Mouse (Mus musculus): ENCODE measurements around the gene Tpp2.
"Not testable (repeated sequence)": the region's sequence is repeated elsewhere in the genome, so short reads cannot be mapped to it uniquely, and the experiment has no call there.

Tpp2 gene

DNA sequence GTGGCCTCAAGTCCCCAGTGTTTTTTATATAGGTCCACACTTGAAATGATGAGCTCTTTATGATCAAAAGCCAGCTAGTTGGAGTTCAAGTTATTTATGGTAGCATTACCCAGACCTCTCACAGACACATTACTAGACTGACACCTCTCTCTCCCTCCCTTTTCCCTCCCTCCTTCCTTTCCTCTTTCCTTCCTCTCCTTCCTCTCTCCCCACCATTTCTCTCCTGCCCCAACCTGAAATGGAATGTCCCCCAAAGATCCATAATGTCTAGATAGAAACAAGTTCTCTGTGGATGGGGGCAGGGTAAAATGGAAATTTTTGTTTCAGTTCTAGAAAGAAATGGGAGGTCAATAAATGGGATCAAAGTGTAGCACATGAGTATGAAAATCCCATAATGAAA is 86.5 kb downstream of the Tpp2 start, which contains the start of gene Mettl21c:
Gene Mettl21c, minus strand, starts transcription at position 101 of the 400 bp plus-strand sequence.
- DNase-seq (ENCODE audit: low spot score): no peak

DNA sequence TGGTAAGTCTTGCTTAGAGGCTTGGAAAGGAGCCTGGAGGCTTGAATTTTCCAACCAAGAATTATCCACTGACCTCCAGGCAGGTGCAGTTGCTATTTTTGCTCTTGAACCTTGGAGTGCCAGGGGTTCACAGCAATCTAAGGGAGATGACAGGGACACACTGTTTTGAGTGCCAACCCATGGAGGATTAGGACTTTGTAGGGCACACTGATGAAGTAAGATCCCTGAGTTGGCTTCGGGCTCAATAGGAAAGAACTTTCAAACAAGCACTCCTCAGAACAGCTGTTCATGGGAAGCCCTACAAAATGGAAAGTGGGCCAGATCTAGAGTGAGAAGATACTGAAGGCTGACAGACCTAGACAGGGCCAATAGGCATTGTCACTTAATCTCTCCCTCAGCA is 89.2 kb downstream of the Tpp2 start:
- no peak for DNase-seq (ENCODE audit: low spot score)

DNA sequence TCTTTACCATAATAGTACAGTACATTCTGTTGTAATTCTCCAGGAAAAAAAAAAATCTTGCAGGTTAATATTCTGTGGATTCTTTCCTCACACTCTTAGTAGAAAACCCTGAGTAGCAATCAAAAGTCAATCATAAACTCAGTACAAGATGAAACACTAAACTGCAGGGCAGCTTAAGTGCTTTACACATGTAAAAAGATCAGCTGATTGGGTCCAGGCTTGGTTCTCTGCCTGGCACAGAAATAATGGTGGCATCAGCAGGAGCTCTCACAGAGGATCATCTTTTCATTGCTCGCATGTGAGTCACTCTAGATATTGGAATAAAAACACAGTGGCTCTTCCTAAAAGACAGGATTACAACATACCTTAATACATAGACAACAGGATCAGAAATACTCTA is 94.2 kb downstream of the Tpp2 start:
- no peak for DNase-seq (ENCODE audit: low spot score)

DNA sequence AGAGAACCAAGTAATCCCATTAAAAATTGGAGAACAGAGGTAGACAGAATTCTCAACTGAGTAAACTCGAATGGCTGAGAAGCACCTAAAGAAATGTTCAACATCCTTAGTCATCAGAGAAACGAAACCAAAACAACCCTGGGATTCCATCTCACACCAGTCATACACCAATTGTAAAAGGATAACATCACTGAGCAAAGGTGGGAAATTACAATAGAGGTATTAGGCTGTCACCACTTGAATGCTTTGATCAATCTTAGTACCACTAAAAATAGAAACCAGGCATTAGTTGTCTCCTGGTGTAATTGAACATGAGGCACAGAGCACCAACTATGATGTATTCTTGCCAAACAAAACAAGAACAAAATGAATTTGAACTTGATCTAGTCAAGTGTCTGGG is 98.8 kb downstream of the Tpp2 start:
- DNase-seq (ENCODE audit: low spot score): no peak

DNA sequence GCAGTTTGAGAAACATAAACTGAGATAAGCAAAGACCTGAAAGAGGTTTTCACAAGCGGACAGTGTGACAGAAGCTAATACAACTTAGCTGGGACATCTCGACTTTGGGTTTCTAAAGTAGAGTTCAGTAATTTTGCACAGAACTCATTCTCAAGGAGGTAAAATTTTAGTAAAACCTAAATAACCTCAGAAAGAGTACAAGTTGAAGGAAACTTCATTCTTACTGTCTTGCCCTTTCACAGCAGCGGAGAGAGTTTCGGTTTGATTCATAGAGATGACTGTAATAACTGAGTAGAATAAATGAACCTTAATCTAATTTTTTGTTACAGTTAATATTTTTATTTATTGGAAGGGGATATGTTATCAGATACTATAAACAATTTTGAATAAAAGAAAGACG is 99.5 kb downstream of the Tpp2 start:
- DNase-seq (ENCODE audit: low spot score): no peak

DNA sequence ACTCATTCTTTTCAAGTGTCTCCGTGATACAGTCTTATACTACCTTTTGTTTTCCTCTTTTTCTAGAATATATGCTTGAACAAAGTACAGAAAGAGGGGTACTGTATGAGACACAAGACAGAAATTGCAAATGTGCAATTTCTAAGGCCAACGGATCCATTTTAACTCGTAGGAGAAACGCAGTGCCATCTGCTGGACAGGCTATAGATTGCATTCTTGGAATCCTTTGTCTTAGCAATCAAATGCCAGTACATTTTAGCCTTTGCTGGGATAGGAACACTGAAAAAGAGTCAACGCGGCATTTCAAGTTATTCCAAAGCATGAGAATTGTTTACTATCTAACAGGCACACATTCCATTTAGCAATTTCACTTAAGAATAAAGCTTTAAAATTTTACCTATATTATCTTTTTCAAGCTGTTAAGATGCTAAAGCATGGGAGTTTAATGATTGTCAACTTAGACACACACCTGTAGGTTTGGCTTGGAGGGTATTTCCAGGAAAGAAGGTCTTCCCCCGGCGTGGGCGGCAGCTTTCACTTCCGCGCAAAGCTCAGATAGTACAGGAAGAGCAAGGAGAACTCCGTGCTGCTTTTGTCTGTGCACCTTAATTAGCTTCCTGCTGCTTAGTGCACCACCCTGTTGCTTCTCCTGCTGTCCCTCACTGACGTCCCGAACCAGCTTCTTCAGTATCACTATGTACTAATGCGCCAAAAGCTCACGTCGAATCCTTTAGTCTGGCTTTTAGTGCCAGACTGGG is 108.5 kb downstream of the Tpp2 start:
- DNase-seq (ENCODE audit: low spot score): peak; percentile 46

DNA sequence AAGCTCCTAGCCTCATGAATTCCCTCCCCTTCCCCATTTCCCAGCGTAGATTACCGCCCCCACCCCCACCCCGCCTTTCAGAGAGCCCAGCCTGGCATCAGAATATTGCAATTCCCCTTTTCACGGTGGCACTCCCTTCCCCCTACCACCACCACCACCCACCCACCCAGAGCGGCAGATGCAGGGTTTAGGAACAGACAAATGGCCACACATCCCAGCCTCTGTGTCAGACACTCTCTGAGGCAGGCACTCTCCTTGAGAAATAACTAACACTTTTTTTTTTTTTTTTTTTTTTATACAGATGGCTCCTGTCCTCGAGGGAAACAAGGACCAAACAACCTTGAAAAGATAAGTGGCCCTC is 109.1 kb downstream of the Tpp2 start:
- DNase-seq (ENCODE audit: low spot score): no peak

DNA sequence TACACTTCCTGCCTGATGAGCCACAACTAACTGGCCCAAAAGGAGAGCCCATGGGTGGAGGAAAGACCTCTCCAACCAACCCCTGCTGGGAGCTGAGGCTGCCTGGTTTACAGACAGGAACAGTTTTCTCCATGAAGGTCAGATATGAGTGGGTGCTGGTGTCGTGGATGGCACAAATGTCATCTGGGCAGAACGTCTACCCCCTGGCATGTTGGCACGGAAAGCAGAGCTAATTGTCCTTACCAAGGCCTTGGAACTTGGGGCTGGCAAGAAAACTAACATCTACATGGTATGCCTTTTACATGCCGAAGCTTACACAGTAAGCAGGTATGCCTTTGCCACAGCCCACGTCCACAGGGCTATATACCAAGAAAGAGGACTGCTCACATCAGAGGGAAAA is 112.2 kb downstream of the Tpp2 start:
- DNase-seq (ENCODE audit: low spot score): not testable (repeated sequence)

DNA sequence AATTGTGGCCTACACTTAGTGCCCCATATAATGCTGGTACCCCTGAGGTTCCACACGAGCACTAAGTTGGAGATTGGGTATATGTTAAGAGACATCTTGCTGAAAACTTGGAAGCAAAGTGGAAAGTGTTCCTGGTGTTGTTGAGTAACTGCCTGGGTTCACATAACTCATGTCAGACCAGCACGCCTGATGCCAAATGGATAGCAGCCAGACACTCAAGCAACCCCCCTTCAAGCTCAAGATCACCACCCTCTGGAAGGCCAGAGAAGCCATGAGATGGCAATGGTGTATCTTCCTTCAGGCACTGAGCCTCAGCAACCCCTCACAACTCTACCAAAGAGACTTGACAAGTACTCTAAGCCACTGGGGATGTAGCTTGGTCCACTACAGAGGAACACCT is 113.1 kb downstream of the Tpp2 start:
- DNase-seq (ENCODE audit: low spot score): peak; percentile 16

Data from ovary, postnatal 14 days (tissue).